Mouse (Mus musculus): ENCODE measurements at regions not wholly inside any gene's neighbourhood (a gene's known extent, or its start where the extent isn't known, plus 50 kb on each side); places are given as distances from the start of the nearest gene placed in this dataset.

GRCm38 (mm10) chrX:19199531-19199930, 281.6 kb downstream of the Tex13c3 start:
- DNase-seq, result no peak

GRCm38 (mm10) chrX:19168983-19169382, 312.1 kb downstream of the Tex13c3 start:
- no peak for DNase-seq

- no peak for DNase-seq
Measured at GRCm38 (mm10) chrX:19168546-19168945, 312.6 kb downstream of the Tex13c3 start.

- peak; percentile 2 for DNase-seq
Measured at GRCm38 (mm10) chrX:19168111-19168510, 313.0 kb downstream of the Tex13c3 start.

GRCm38 (mm10) chrX:19167121-19167853, 313.8 kb downstream of the Tex13c3 start:
- peak; percentile 21 for DNase-seq

- DNase-seq, result no peak
Measured at GRCm38 (mm10) chrX:19165891-19166644, 315.1 kb downstream of the Tex13c3 start.

- DNase-seq, result no peak
Measured at GRCm38 (mm10) chrX:19164151-19164550, 317.0 kb downstream of the Tex13c3 start.

GRCm38 (mm10) chrX:19162958-19163357, 318.2 kb downstream of the Tex13c3 start:
- no peak for DNase-seq

GRCm38 (mm10) chrX:19162351-19162750, 318.8 kb downstream of the Tex13c3 start:
- no peak for DNase-seq

GRCm38 (mm10) chrX:19160275-19160930, 320.7 kb downstream of the Tex13c3 start:
- no peak for DNase-seq

- DNase-seq, result no peak
Measured at GRCm38 (mm10) chrX:19157464-19158203, 323.5 kb downstream of the Tex13c3 start.

GRCm38 (mm10) chrX:19153619-19154018, 327.5 kb downstream of the Tex13c3 start:
- no peak for DNase-seq

GRCm38 (mm10) chrX:19152170-19152861, 328.8 kb downstream of the Tex13c3 start:
- DNase-seq, result no peak

GRCm38 (mm10) chrX:19150606-19151005, 330.5 kb downstream of the Tex13c3 start:
- no peak for DNase-seq

- no peak for DNase-seq
Measured at GRCm38 (mm10) chrX:19148672-19149071, 332.4 kb downstream of the Tex13c3 start.

GRCm38 (mm10) chrX:19148251-19148650, 332.9 kb downstream of the Tex13c3 start:
- DNase-seq, result no peak

GRCm38 (mm10) chrX:19112753-19113152, 368.4 kb downstream of the Tex13c3 start:
- DNase-seq, result no peak

GRCm38 (mm10) chrX:19102911-19103310, 378.2 kb downstream of the Tex13c3 start:
- DNase-seq, result peak; percentile 2

GRCm38 (mm10) chrX:19095960-19096359, 385.2 kb downstream of the Tex13c3 start:
- no peak for DNase-seq

- no peak for DNase-seq
Measured at GRCm38 (mm10) chrX:19084435-19084834, 396.7 kb downstream of the Tex13c3 start.

- no peak for DNase-seq
Measured at GRCm38 (mm10) chrX:19080021-19080420, 401.1 kb downstream of the Tex13c3 start.

All from adrenal gland, postnatal 25 days (tissue).